Mouse (Mus musculus): ENCODE measurements around the gene Gm7876.
"Not testable (repeated sequence)": the region's sequence is repeated elsewhere in the genome, so short reads cannot be mapped to it uniquely, and the experiment has no call there.

Gm7876 gene

DNA sequence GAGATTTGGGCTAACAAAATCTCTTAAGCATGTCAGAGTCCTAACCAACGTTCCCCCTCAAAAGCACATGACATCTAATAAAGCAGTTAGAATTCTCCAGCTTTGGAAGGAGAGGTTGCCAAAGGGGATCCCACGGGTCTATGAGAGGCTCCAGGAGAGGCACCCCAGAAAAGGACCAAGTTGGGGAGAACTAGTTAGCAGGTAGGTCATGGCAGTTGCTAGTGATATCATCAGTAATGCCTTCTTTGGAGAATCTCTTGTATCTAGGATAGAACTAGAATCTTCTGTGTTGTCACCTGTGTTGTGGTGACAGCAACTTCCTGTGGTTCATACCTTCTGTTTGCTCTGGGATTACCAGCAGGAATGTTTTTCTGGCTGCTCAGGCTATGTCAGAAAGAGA, at the start of gene Gm7876:
Gm7876 (plus strand) TSS at position 301 of the 400 bp plus-strand sequence.
- not testable (repeated sequence) for DNase-seq

DNA sequence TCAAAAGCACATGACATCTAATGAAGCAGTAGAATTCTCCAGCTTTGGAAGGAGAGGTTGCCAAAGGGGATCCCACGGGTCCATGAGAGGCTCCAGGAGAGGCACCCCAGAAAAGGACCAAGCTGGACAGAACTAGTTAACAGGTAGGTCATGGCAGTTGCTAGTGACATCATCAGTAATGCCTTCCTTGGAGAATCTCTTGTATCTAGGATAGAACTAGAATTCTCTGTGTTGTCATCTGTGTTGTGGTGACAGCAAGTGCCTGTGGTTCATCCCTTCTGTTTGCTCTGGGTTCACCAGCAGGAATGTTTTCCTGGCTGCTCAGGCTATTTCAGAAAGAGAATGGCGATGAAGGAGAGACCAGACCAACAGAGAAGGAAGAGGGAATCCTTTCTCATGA, 45.1 kb upstream of the Gm7876 start, which contains the start of gene Gm3239:
Gm3239 (plus strand) TSS at position 301 of the 400 bp plus-strand sequence.
- DNase-seq, result not testable (repeated sequence)

DNA sequence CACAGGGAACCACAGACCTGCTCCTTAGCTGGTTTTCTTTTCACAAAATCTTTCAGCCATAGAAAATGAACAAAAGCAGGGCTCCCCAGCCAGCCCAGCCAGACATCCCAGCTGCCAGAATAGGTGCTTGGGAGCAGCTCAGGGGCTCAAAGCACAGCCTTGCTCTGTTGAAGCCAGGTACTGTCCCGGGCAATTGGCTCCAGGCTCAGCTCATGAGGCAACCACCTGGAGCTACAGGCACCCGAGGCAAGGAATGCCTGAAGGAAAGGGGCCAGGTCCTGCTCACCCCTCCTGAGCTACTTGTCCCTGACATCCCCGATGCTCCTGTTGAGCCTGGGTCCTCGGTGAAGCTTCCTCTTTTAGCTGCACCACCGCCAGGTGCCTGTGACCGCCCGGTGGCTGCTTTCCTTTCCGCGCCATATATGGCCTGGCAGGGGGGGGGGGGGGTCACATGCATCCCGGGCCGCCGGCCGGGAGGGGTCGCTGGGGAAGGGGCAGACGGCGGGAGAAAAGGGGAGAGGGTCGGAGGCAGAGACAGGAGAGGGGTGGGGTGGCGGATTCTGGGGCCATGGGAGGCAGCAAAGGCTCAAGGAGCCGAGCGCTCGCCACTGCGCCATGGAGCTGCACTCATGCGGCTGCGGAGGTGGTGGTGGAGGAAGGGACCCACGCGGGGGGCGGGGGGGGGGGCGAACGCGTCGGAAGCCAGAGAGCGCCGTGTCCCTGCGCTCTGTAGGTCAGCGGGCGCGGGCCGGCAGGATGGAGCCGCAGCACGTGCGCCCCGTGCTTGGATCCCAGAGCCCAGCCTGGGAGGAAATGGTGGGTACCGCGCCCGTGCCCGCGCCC, 17.2 kb downstream of the Gm7876 start, which contains the start of gene Gm3252:
Gm3252 (plus strand) TSS at position 738 of the 843 bp plus-strand sequence.
- not testable (repeated sequence) for DNase-seq

All from kidney, adult 9 months (tissue).